Mouse (Mus musculus) spleen, adult 2 months (tissue): ENCODE measurements around the gene Cd44.

Experiments used
- CTCF ChIP-seq: fragments of 200-500 bp; IDR thresholded peaks from 2 replicates; pipeline ENCODE4 v1.5.1; 2011; ENCODE audit warnings: mild to moderate bottlenecking, inconsistent platforms; ENCODE audit not compliant: insufficient read depth, insufficient read length, insufficient replicate concordance; ENCODE audit errors: extremely low read depth
- POLR2A ChIP-seq: fragments of 200-500 bp; IDR thresholded peaks from 2 replicates; pipeline ENCODE4 v1.6.1; 2011; ENCODE audit warnings: low read depth, low read length, inconsistent platforms

- TF ChIP-seq CTCF (no peak), POLR2A (no peak)
Measured at GRCm38 (mm10) chr2:102943983-102944382, 42.5 kb upstream of the Cd44 start.
